Mouse (Mus musculus): ENCODE measurements at regions not wholly inside any gene's neighbourhood (a gene's known extent, or its start where the extent isn't known, plus 50 kb on each side); places are given as distances from the start of the nearest gene placed in this dataset.

GRCm38 (mm10) chr1:155472112-155472955 lies 55.1 kb upstream of the Xpr1 start:
- intact Hi-C loops (cut with DNase I) = no loop called here
- no peak for DNase-seq (ENCODE audit: low spot score in 2 of 2)

GRCm38 (mm10) chr1:155472956-155473646 lies 55.9 kb upstream of the Xpr1 start:
- DNase-seq (ENCODE audit: low spot score in 2 of 2) = no peak
- intact Hi-C loops (cut with DNase I) = no loop called here

- intact Hi-C loops (cut with DNase I) = no loop called here
- DNase-seq (ENCODE audit: low spot score in 2 of 2) = no peak
Observed at GRCm38 (mm10) chr1:155474973-155475372, 57.8 kb upstream of the Xpr1 start.

GRCm38 (mm10) chr1:155476237-155476636 lies 59.0 kb upstream of the Xpr1 start:
- no peak for DNase-seq (ENCODE audit: low spot score in 2 of 2)
- intact Hi-C loops (cut with DNase I) = no loop called here

GRCm38 (mm10) chr1:155482148-155482547 lies 64.9 kb upstream of the Xpr1 start:
- intact Hi-C loops (cut with DNase I) = no loop called here
- DNase-seq (ENCODE audit: low spot score in 2 of 2) = no peak

GRCm38 (mm10) chr1:155482760-155483159 lies 65.5 kb upstream of the Xpr1 start:
- intact Hi-C loops (cut with DNase I) = no loop called here
- no peak for DNase-seq (ENCODE audit: low spot score in 2 of 2)

- DNase-seq (ENCODE audit: low spot score in 2 of 2) = no peak
- intact Hi-C loops (cut with DNase I) = no loop called here
Observed at GRCm38 (mm10) chr1:155483693-155484092, 66.5 kb upstream of the Xpr1 start.

- intact Hi-C loops (cut with DNase I) = no loop called here
- no peak for DNase-seq (ENCODE audit: low spot score in 2 of 2)
Observed at GRCm38 (mm10) chr1:155487796-155488195, 70.1 kb upstream of the Acbd6 start.

- intact Hi-C loops (cut with DNase I) = no loop called here
- DNase-seq (ENCODE audit: low spot score in 2 of 2) = no peak
Observed at GRCm38 (mm10) chr1:155488966-155489661, 68.8 kb upstream of the Acbd6 start.

GRCm38 (mm10) chr1:155490131-155490530 lies 67.8 kb upstream of the Acbd6 start:
- intact Hi-C loops (cut with DNase I) = no loop called here
- no peak for DNase-seq (ENCODE audit: low spot score in 2 of 2)

- no peak for DNase-seq (ENCODE audit: low spot score in 2 of 2)
- intact Hi-C loops (cut with DNase I) = no loop called here
Observed at GRCm38 (mm10) chr1:155491205-155492026, 66.5 kb upstream of the Acbd6 start.

- DNase-seq (ENCODE audit: low spot score in 2 of 2) = peak in 1 of 2 experiments; percentile 54
- intact Hi-C loops (cut with DNase I) = no loop called here
Observed at GRCm38 (mm10) chr1:155493333-155493732, 64.6 kb upstream of the Acbd6 start.

GRCm38 (mm10) chr1:155493799-155494198 lies 64.1 kb upstream of the Acbd6 start:
- intact Hi-C loops (cut with DNase I) = no loop called here
- DNase-seq (ENCODE audit: low spot score in 2 of 2) = no peak

- peak in 1 of 2 experiments; percentile 56 for DNase-seq (ENCODE audit: low spot score in 2 of 2)
- intact Hi-C loops (cut with DNase I) = no loop called here
Observed at GRCm38 (mm10) chr1:155494347-155494746, 63.6 kb upstream of the Acbd6 start.

GRCm38 (mm10) chr1:155499735-155500134 lies 58.2 kb upstream of the Acbd6 start:
- no peak for DNase-seq (ENCODE audit: low spot score in 2 of 2)
- intact Hi-C loops (cut with DNase I) = loop anchor here (5.0 kb wide), 1 partner anchor 72 kb away; no protein-coding TSS in a partner anchor

- DNase-seq (ENCODE audit: low spot score in 2 of 2) = peak in 1 of 2 experiments; percentile 22
- intact Hi-C loops (cut with DNase I) = loop anchor here (5.0 kb wide), 1 partner anchor 76 kb away; no protein-coding TSS in a partner anchor
Observed at GRCm38 (mm10) chr1:155502867-155503266, 55.1 kb upstream of the Acbd6 start.

GRCm38 (mm10) chr1:155504581-155505328 lies 53.2 kb upstream of the Acbd6 start:
- intact Hi-C loops (cut with DNase I) = loop anchor here (5.0 kb wide), 1 partner anchor 77 kb away; no protein-coding TSS in a partner anchor
- DNase-seq (ENCODE audit: low spot score in 2 of 2) = no peak

GRCm38 (mm10) chr1:155505361-155506077 lies 52.4 kb upstream of the Acbd6 start:
- intact Hi-C loops (cut with DNase I) = no loop called here
- DNase-seq (ENCODE audit: low spot score in 2 of 2) = no peak

All from left cerebral cortex, postnatal 25 days (tissue).